Mouse (Mus musculus) liver, adult (tissue): ENCODE data around the gene Slc3a2.

ENCODE experiments used
- GATA4 ChIP-seq: IDR thresholded peaks from 2 replicates; pipeline ENCODE4 v1.6.1; 2014; ENCODE audit warnings: mild to moderate bottlenecking, low read length; ENCODE audit not compliant: insufficient replicate concordance

Slc3a2 gene

DNA sequence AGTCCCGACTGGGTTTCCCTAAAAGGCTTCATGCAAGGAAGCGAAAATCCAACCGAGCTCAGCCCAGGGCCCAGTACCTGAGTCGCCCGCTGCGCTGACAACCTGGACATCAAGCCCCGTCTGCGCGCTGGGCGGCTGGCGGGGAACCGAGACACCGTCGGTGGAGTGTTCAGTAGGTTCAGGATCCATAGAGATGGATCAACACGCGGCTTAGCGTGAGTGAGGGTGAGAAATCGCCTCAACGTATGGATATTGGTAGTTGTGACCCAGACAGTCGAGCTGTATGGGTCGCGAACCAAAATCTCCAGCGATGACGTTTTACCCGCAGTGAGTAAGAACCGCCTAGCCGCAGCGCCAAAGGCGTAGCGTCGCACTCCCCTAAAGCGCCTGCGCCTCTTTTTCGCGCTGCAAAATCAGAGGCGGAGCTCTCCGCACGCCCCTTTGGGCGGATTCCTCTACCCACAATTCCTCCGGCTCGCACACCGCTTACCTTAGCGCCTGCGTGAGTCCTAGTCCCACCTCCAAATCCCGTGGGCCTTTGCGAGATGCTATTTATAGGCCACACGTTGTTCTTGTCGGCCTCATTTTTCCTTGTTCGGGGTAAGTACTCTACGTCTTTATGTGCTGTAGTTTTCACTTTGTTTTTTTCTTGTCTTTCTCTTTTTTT, at the start of gene Slc3a2:
Slc3a2 (minus strand) TSS at position 463 of the 667 bp plus-strand sequence.
- no peak for TF ChIP-seq GATA4

DNA sequence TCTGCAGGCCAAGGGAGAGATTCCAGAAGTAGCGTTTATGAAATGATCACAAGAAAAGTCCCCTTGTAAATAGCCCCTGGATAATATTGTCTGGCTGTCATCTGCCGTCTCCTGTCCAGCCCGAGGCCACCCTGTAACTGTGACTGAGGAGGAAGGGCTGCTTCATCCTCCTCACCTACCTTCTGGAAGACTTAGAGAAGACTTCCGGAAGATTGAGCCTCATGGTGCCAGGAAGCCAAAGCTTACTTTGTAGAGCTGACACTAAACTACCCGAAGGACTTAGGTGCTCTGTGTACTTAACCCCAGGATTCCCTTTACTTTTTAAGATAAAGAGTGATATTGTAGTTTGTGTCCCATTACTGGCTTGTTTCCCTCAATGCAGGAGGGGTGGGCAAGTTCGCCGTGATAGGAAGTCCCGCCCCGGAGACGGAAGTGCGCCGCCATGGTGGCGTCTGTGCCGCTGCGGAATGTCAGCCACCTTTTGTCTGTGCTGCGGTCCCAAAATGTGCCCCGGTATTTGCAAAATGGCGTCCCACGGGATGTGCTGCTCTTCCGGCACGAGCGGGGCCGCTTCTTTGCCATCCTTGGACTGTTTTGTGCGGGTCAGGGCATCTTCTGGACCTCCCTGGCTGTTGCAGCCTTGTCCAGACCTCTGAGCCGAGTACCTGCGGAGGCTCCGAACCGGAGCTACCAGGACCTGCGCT, 47.5 kb upstream of the Slc3a2 start, which contains the start of gene Tmem223:
Tmem223 (plus strand) TSS at position 430 of the 704 bp plus-strand sequence.
- TF ChIP-seq GATA4 = no peak

DNA sequence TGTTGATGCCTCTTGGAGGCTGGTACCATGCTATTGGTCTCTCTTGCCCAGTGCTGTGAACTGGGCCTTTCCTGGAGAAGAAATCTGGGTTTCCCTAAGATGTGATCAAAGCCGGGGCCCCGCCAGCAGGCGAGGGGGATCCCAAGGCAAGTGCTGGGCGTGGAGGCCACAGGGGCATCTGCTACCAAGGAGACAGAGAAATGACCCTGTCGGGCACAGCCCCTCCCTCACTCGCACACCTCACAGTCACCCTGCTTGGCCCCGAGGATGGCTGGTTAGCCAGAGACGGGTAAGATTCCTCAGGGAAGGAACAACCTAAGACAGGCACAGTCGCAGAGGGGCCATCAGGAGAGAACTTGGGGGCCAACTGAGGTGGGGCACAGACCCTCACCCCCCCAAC, 42.4 kb upstream of the Slc3a2 start:
- TF ChIP-seq GATA4 = no peak

DNA sequence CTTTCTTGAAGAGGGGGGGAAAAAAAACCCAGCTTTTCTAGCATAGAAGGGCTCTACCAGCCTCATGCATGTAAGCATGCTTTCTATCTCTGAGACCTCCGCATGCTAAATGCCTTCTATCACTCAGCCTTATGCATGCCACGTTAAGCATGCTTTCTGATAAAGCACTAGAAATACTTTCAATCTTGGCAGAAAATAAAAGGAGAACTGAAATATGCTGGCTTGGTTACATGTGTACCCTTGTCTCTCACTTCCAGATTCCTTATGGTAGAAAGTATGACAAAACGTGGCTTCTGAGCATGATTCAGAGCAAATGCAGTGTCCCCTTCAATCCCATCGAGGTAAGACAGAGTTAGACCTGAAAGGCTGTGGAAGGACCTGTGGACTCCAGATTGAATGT, 40.1 kb upstream of the Slc3a2 start:
- TF ChIP-seq GATA4 = no peak

DNA sequence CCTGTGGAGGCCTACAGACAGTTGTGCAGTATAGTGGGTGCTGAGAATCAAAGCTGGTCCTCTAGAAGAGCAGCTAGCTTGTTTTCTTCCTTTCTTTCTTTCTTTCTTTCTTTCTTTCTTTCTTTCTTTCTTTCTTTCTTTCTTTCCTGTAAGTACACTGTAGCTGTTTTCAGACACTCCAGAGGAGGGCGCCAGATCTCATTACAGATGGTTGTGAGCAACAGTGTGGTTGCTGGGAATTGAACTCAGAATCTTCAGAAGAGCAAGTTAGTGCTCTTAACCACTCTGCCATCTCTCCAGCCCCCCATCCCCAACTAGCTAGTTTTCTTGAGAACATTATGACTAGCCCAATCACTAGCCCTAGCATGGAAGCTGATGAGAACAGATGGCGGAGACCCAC, 37.6 kb upstream of the Slc3a2 start:
- TF ChIP-seq GATA4 = no peak

DNA sequence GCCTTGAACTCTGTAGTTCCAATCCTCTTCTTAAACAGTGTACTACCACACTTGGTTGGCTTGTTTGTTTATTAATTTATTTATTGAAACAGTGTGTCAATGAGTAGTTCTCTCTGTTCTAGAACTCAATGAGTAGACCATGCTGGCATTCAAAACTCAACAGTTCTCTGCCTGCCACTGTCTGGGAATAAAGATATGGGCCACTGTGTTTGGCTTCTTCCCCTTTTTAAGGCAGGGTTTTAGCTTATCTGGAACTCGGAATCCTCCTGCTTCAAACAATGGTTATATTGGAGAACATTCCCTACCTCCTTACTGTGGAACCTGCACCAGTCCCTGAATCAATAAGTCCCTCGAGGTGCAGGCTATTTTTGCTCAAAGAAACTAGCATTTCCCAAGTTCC, 35.7 kb upstream of the Slc3a2 start:
- no peak for TF ChIP-seq GATA4

DNA sequence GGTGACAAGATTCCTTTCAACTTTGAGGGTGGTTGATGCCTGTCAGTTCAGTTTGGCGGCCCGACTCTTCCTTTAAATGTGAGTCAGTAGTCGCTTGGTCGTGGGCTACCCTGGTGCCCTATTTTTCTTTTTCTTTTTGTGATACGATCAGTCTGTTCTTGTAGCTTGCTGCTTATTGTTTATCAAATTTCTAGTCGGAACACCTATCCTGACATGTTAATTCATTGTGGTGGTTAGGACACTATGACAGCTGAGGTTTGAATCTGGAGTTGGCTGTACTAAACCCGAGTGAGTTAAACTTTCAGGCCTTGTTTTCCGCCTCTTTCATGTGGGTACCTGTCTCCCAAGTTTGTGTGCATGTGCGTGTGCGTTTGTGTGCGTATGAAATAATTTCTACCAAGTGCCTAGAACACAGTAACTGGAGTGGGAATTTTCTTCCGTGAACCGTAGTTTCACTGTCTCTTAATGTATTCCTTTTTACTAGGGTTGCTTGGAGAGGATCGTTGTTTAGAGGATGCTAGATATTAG, 34.4 kb upstream of the Slc3a2 start:
- TF ChIP-seq GATA4 = no peak

DNA sequence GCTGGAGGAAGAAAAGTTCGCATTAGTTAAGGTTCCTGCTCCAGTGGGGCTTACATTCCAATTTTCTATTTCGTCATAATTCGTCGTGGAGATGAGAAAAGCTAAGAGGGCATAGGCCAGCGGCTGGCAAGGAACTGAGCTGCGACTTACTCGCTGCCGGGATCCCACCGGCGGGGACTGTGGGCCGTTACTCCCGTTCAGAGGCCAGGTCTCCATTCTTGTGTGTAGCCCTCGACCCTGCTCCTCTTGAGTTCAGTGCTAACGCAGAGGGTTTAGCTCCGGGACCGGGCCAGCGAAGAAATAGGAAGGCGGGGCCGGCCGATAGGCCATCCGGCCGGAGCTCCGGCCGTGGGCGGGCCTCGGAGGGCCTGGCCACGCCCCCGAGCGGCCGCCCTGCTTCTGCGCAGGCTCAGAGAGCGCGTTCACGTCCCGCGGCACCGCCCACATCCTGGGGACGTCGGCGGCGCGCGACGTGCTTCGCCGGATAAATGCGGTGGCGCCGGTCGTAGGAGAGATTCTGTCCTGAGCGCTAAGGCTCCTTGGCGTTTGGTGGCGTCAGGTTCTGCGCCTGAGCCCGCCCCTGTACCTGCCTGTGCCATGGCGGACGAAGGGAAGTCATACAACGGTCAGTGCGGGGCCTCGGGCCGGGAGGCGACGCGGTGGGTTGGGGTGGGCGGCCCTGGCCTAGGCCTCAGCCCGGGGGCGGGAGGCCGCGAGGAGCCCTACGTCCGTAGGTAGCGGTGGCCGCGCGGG, 33.6 kb upstream of the Slc3a2 start, which contains the start of gene Nxf1:
Nxf1 (plus strand) TSS at position 439 of the 753 bp plus-strand sequence.
- peak; percentile 61; the same call in 1 of the 2 replicates for TF ChIP-seq GATA4

DNA sequence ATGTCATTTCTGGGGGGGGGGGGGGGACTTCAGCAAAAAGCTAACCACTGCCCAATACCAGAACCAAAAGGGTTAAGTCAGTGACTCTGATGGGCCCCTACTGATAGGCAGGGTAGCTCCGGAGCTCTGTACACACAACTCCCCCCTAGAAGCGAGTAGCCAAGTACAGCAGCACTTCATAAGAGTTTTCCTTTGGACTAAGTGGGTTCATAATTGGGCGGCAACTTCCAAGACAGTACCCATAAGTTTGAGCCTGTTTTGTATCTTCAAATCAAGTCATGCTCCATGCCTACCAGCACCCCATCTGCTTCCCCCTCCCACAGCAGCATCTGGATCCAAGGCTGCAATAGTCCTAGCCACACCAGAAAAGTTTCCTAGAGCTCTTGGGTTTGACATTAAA, 32.5 kb upstream of the Slc3a2 start:
- TF ChIP-seq GATA4 = no peak

DNA sequence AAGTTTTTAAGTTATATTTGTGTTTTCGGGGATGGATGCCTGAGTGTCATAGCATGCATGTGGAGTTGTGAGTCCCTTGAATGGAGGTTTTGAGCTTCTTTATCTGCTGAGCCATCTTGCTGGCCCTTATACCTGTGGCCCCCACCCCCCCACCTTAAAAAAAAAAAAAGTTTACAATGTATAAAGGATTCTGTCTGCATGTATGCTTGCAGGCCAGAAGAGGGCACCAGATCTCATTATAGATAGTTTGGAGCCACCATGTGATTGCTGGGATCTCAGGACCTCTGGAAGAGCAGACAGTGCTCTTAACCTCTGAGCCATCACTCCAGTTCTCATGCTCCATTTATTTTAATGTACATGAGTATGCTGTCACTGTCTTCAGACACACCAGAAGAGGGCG, 24.2 kb upstream of the Slc3a2 start:
- no peak for TF ChIP-seq GATA4

DNA sequence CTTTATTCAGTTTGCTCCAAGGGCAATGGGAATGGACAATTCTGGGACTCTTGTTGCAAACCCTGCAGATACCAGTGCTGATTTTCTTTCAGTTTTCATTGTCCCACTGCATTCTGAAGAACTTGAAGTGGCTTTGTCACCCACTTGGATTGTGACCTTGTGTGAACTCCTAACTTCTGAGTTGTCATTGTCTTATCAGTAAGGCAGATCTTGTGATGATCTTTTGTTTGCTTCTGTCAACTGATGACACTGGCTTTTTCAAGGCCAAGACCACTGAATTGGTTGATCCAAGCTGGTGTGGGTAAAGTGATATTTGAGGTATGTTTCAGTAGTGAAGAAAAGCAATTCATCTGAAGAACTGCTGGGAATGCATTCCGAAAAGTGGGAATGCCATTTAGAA, 22.2 kb upstream of the Slc3a2 start:
- TF ChIP-seq GATA4 = no peak

DNA sequence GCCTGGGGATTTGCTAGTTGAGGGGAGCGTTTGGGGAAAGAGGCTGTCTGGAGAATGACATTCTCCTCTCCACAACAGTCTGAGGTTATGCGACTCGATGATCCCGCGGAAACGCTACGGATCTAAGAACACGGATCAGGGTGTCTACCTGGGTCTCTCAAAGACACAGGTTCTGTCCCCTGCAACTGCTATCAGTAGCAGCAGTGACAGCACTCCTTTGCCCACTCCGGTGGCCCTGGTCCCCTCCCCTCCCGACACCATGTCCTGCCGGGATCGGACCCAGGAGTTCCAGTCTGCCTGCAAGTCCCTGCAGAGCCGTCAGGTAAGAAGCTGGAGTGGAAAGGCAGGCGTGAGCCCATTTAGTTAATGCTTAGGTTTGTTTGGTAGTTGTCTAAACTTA, 19.0 kb upstream of the Slc3a2 start:
- no peak for TF ChIP-seq GATA4

DNA sequence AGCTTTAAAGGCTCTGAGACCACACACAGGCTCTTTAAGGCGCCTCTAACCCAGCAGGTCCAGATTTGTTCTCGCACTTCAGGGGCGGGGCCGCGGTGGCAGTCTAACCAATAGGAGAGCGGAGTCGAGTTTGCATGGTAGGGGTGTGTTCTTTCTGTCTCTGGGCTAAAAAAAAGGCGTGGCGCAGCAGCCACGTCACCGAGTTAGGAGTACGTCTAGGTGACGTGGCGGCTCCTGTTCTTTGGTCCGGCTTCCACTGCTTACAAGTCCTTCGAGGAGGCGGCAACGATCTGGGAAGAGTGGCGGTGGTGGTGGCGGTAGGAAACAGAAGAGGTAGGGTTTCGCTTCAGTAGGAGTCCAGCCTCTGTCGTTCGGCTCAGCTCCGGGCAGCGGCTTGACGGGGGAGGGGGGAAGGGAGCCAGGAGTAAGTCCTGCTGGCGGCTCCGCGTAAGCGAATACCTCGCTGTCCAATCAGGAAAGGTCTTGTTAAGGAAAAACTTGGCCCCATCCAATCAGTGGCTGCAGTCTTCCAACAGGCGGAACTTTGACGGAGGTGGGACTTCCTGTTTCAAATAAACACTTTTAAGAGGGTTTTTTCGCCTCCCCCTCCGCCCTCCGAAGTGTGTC, 18.2 kb upstream of the Slc3a2 start, which contains the start of gene Stx5a:
Stx5a (plus strand) TSS at position 171 of the 627 bp plus-strand sequence.
- TF ChIP-seq GATA4 = no peak

DNA sequence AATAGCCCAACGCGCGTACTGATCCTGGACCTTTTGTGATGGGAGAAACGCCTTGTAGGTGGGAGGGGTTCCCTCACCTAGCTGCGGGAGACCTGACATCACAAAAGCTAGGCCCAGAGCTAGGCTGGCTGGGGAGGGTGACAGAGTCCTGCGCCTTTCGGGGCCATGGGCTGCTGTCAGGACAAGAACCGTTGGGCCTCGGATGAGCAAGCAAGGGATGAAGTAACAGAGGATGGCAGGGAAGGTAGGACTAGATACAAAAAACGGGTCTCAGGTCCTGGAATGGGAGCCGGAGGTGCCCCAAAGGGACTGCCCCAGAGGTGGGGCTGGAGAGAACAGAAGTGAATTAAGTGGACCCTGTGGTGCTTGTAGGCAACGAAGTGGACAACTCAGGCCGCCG, 17.4 kb upstream of the Slc3a2 start, which contains the start of gene 1700092M07Rik:
1700092M07Rik (plus strand) TSS at position 116 of the 400 bp plus-strand sequence.
- TF ChIP-seq GATA4 = no peak

DNA sequence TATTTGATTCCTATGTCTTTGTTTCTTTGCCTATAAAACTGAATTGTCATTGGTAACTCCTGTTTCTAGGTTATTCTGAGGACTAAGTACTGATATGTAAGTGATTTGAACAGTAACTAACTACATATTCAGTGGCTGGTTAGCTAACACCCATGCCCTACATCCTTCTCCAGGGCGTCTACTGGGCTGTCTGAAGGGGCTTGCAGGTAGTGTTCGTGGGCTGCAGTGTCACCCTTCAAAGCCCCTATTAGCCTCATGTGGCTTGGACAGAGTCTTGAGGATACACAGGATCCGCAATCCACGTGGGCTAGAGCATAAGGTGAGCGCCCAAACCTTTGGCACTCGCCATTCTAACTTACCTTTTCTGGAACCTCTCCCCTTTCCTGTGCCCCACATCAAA, 16.5 kb upstream of the Slc3a2 start:
- TF ChIP-seq GATA4 = no peak
